In genomic region chr5:32124957-32125356, GRCm38 (mm10) we compare ENCODE assay signal across 16 mouse cellular contexts.
"Had no signal": no experiment of that assay in that cellular context is flagged by ENCODE, and none has a peak within 500 bp of the region (broad histone marks: within the 10 kb centered on the region; RNA-seq: fewer than 3 reads in every experiment).

No protein-coding gene starts in this region.

- H3K36me3 ChIP-seq: kidney, embryonic 15.5 days; liver, embryonic 13.5 days; midbrain, embryonic 12.5 days; midbrain, embryonic 15.5 days; neural tube, embryonic 12.5 days; neural tube, embryonic 15.5 days had no signal

- H3K27ac ChIP-seq: kidney, embryonic 15.5 days; left cerebral cortex, adult 2 months; liver, embryonic 13.5 days; macrophage; midbrain, embryonic 12.5 days; midbrain, embryonic 15.5 days; neural tube, embryonic 12.5 days; neural tube, embryonic 15.5 days had no signal

- DNase-seq: kidney, adult 2 months; kidney, postnatal 10 days; kidney, postnatal 36 days; layer of hippocampus, postnatal 36 days; liver, embryonic 13.5 days; lung, adult 2 months; lung, postnatal 14 days; retina, postnatal 1 day; thymus, postnatal 36 days had no signal

- H3K4me3 ChIP-seq: kidney, embryonic 15.5 days; left cerebral cortex, adult 2 months; liver, embryonic 13.5 days; midbrain, embryonic 12.5 days; midbrain, embryonic 15.5 days; neural tube, embryonic 12.5 days; neural tube, embryonic 15.5 days had no signal

- H3K4me1 ChIP-seq: midbrain, embryonic 15.5 days; neural tube, embryonic 12.5 days; neural tube, embryonic 15.5 days had no signal

- ATAC-seq: midbrain, embryonic 15.5 days had no signal

- H3K27me3 ChIP-seq: midbrain, embryonic 15.5 days had no signal

- H3K4me2 ChIP-seq: kidney, embryonic 15.5 days; liver, embryonic 13.5 days; midbrain, embryonic 12.5 days; midbrain, embryonic 15.5 days; neural tube, embryonic 12.5 days; neural tube, embryonic 15.5 days had no signal

- H3K9me3 ChIP-seq: kidney, embryonic 15.5 days; liver, embryonic 13.5 days; midbrain, embryonic 12.5 days; midbrain, embryonic 15.5 days; neural tube, embryonic 12.5 days; neural tube, embryonic 15.5 days had no signal

- H3K9ac ChIP-seq: kidney, embryonic 15.5 days; liver, embryonic 13.5 days; midbrain, embryonic 12.5 days; midbrain, embryonic 15.5 days; neural tube, embryonic 12.5 days; neural tube, embryonic 15.5 days had no signal
